Comparison of ENCODE assay signal across 26 mouse cellular contexts in genomic region chr4:120007889-120008288, GRCm38 (mm10). TPM values are rescaled to one million over a fixed set of nuclear protein-coding genes. Genes with fewer than 3 reads are reported as not detected.
DNase-seq lines count a peak whose midpoint lies in the region; ATAC-seq and TF ChIP-seq lines count a peak whose summit lies in the region.
"Had no signal": no experiment of that assay in that cellular context is flagged by ENCODE, and none has a peak within 500 bp of the region (broad histone marks: within the 10 kb centered on the region; RNA-seq: fewer than 3 reads in every experiment).

No protein-coding gene starts in this region.

- H3K27ac ChIP-seq in lung, embryonic 14.5 days (ENCODE audit: low read depth), result no peak overlapping the region
- no peak overlapping the region for H3K27ac ChIP-seq in lung, postnatal 0 days (ENCODE audit: low read length)
- no peak overlapping the region for H3K27ac ChIP-seq in intestine, embryonic 16.5 days (ENCODE audit: low read length)
- H3K27ac ChIP-seq: embryonic facial prominence, embryonic 13.5 days; forebrain, embryonic 13.5 days; heart, adult 2 months; heart, embryonic 15.5 days; hindbrain, embryonic 10.5 days; hindbrain, embryonic 14.5 days had no signal

- no peak overlapping the region for H3K4me2 ChIP-seq in lung, embryonic 14.5 days
- H3K4me2 ChIP-seq in lung, postnatal 0 days (replicated peaks; ENCODE audit: low read depth, low read length), result no peak overlapping the region
- H3K4me2 ChIP-seq in intestine, embryonic 16.5 days (ENCODE audit: low read depth, low read length), result no peak overlapping the region
- H3K4me2 ChIP-seq: embryonic facial prominence, embryonic 13.5 days; forebrain, embryonic 13.5 days; heart, embryonic 11.5 days; heart, embryonic 15.5 days; hindbrain, embryonic 14.5 days had no signal

- 58% methylated on average over 3 of the region's 3 CpGs for WGBS in lung, embryonic 14.5 days
- 52% methylated on average over 3 of the region's 3 CpGs for WGBS in lung, postnatal 0 days
- WGBS in intestine, embryonic 16.5 days, result 60% methylated on average over 3 of the region's 3 CpGs

- no peaks in the 10 kb centered on the region for H3K79me2 ChIP-seq in C2C12 (ENCODE audit: control insufficient read depth, insufficient read depth)

- H3K4me1 ChIP-seq in lung, embryonic 14.5 days (ENCODE audit: insufficient read depth), result no peaks in the 10 kb centered on the region
- no peaks in the 10 kb centered on the region for H3K4me1 ChIP-seq in lung, postnatal 0 days (ENCODE audit: insufficient read depth, low read depth, low read length)
- no peaks in the 10 kb centered on the region for H3K4me1 ChIP-seq in intestine, embryonic 16.5 days (ENCODE audit: control insufficient read depth, insufficient read depth, low read length)
- H3K4me1 ChIP-seq: forebrain, embryonic 13.5 days had no signal

- no peak overlapping the region for H3ac ChIP-seq in C2C12 (ENCODE audit: control insufficient read depth, insufficient read length, low read depth)

- peak; percentile 18 for DNase-seq in lung, embryonic 14.5 days
- DNase-seq in lung, postnatal 0 days (ENCODE audit: low spot score), result no peak
- DNase-seq in brain, adult 2 months (ENCODE audit: low read depth, low spot score), result peak; percentile 37
- no peak for DNase-seq in adipocyte (ENCODE audit: low spot score)
- no peak for DNase-seq in urinary bladder, postnatal 36 days (ENCODE audit: low spot score in 2 of 2)
- DNase-seq: adrenal gland, adult 2 months; adrenal gland, postnatal 25 days; B cell, adult 2 months; cerebellum, adult 2 months; cerebellum, postnatal 10 days; forebrain, postnatal 0 days; gastrocnemius, postnatal 10 days; heart, adult 2 months; heart, postnatal 14 days had no signal

- H3K79me3 ChIP-seq in C2C12 (ENCODE audit: low read depth), result no peaks in the 10 kb centered on the region

- H3K36me3 ChIP-seq in lung, embryonic 14.5 days (ENCODE audit: insufficient read depth), result no peaks in the 10 kb centered on the region
- no peaks in the 10 kb centered on the region for H3K36me3 ChIP-seq in lung, postnatal 0 days (ENCODE audit: insufficient read depth, low read length)
- H3K36me3 ChIP-seq in C2C12 (ENCODE audit: control insufficient read depth, insufficient read depth), result no peaks in the 10 kb centered on the region
- H3K36me3 ChIP-seq in intestine, embryonic 16.5 days (ENCODE audit: control insufficient read depth, insufficient read depth, low read length), result no peaks in the 10 kb centered on the region
- H3K36me3 ChIP-seq: embryonic facial prominence, embryonic 13.5 days; heart, embryonic 15.5 days; hindbrain, embryonic 10.5 days had no signal

- no peaks in the 10 kb centered on the region for H3K9me3 ChIP-seq in lung, embryonic 14.5 days (ENCODE audit: low read depth, low read length)
- H3K9me3 ChIP-seq in lung, postnatal 0 days (ENCODE audit: low read length), result no peaks in the 10 kb centered on the region
- H3K9me3 ChIP-seq in intestine, embryonic 16.5 days (ENCODE audit: control insufficient read depth, low read length), result no peaks in the 10 kb centered on the region
- H3K9me3 ChIP-seq: embryonic facial prominence, embryonic 13.5 days; forebrain, embryonic 13.5 days; heart, embryonic 15.5 days; hindbrain, embryonic 10.5 days had no signal

- peak; percentile 32; the same call in 1 of the 2 replicates for ATAC-seq in lung, embryonic 14.5 days (ENCODE audit: insufficient read depth)
- no peak for ATAC-seq in lung, postnatal 0 days
- peak; percentile 31; the same call in 1 of the 2 replicates for ATAC-seq in megakaryocyte, adult 5-6 weeks (ENCODE audit: poor library complexity, severe bottlenecking)
- no peak for ATAC-seq in intestine, embryonic 16.5 days
- ATAC-seq: activated CD4-positive, CD25-positive, alpha-beta regulatory T cell, adult 4 months; forebrain, embryonic 13.5 days; forebrain, postnatal 0 days; Patski had no signal

- TF ChIP-seq CTCF in lung, embryonic 14.5 days (IDR thresholded peaks at IDR 0.05; ENCODE audit: low read depth), result no peak
- no peak for TF ChIP-seq CTCF in lung, postnatal 0 days (IDR thresholded peaks at IDR 0.05)
- TF ChIP-seq CTCF in C2C12 (IDR thresholded peaks at IDR 0.05; ENCODE audit: control insufficient read depth, insufficient read depth, insufficient read length), result no peak

- H3K9ac ChIP-seq in lung, embryonic 14.5 days, result no peak overlapping the region
- H3K9ac ChIP-seq in lung, postnatal 0 days (replicated peaks; ENCODE audit: low read depth), result no peak overlapping the region
- H3K9ac ChIP-seq in intestine, embryonic 16.5 days (ENCODE audit: low read depth, low read length), result no peak overlapping the region
- H3K9ac ChIP-seq: embryonic facial prominence, embryonic 13.5 days; forebrain, embryonic 13.5 days; forebrain, postnatal 0 days; heart, embryonic 15.5 days; hindbrain, embryonic 14.5 days had no signal

- no peaks in the 10 kb centered on the region for H3K27me3 ChIP-seq in lung, embryonic 14.5 days (ENCODE audit: insufficient read depth, low read length)
- no peaks in the 10 kb centered on the region for H3K27me3 ChIP-seq in lung, postnatal 0 days (replicated peaks; ENCODE audit: insufficient read depth, low read length)
- no peaks in the 10 kb centered on the region for H3K27me3 ChIP-seq in C2C12 (ENCODE audit: control insufficient read depth, insufficient read depth, insufficient read length)
- no peaks in the 10 kb centered on the region for H3K27me3 ChIP-seq in intestine, embryonic 16.5 days (replicated peaks; ENCODE audit: control insufficient read depth, insufficient read depth, low read length)
- H3K27me3 ChIP-seq: embryonic facial prominence, embryonic 13.5 days; heart, embryonic 15.5 days; Patski had no signal

- H3K4me3 ChIP-seq in lung, embryonic 14.5 days (ENCODE audit: low read depth, low read length), result no peak overlapping the region
- H3K4me3 ChIP-seq in lung, postnatal 0 days (ENCODE audit: low read depth, low read length), result no peak overlapping the region
- H3K4me3 ChIP-seq in C2C12 (ENCODE audit: insufficient read depth, poor library complexity, severe bottlenecking), result no peak overlapping the region
- no peak overlapping the region for H3K4me3 ChIP-seq in intestine, embryonic 16.5 days (ENCODE audit: low read length)
- H3K4me3 ChIP-seq: embryonic facial prominence, embryonic 13.5 days; forebrain, embryonic 13.5 days; heart, adult 2 months; heart, embryonic 15.5 days; hindbrain, embryonic 10.5 days had no signal

- no peak for TF ChIP-seq EP300 in lung, postnatal 0 days (IDR thresholded peaks at IDR 0.05)

TF ChIP-seq in C2C12, 6 proteins besides CTCF, POLR2A, EP300 and RAD21:
- TF ChIP-seq FOSL1 (IDR thresholded peaks at IDR 0.05; ENCODE audit: insufficient read depth, low read length, poor library complexity, severe bottlenecking) (no peak), MYOD1 (IDR thresholded peaks at IDR 0.05; ENCODE audit: control insufficient read depth, insufficient read length, low read depth) (peak; percentile 46)
TF ChIP-seq in C2C12: peak in this region for 1.

RNA-seq across cellular contexts. Expression of gene AL607142.1, which starts 56.9 kb away (rescaled TPM):
- not detected in 2 replicates for polyA plus RNA-seq in lung, embryonic 14.5 days (2014; fragmentation: Nextera tagmentation; extraction: Ambion mirVana)
- polyA plus RNA-seq in lung, postnatal 0 days (2015; fragmentation: Nextera tagmentation; extraction: Ambion mirVana), result not detected in 2 replicates
- polyA plus RNA-seq in C2C12 (2012; fragmentation: generic; extraction: Trizol), result not detected
- not detected in 2 replicates for total RNA-seq in megakaryocyte, adult 5-6 weeks (2015)
- not detected in 2 replicates for total RNA-seq in megakaryocyte, adult 5-6 weeks (2017)
- polyA plus RNA-seq in intestine, embryonic 16.5 days (2015; fragmentation: Nextera tagmentation; extraction: Ambion mirVana), result not detected in 2 replicates
- total RNA-seq: adrenal gland, adult 2 months; adrenal gland, postnatal 25 days; forebrain, postnatal 0 days; gastrocnemius, postnatal 10 days; gastrocnemius, postnatal 4 days; heart, adult 2 months; heart, postnatal 14 days had no signal
- polyA plus RNA-seq: activated CD4-positive, CD25-positive, alpha-beta regulatory T cell, adult 4 months; adrenal gland, adult 2 months; cerebellum, adult 2 months; embryonic facial prominence, embryonic 13.5 days; forebrain, embryonic 13.5 days; forebrain, postnatal 0 days; heart, adult 2 months; heart, embryonic 11.5 days; heart, embryonic 15.5 days; hindbrain, embryonic 10.5 days; hindbrain, embryonic 14.5 days; Patski had no signal

Comparison
In these comparisons a context has a peak if more than half of its experiments do, and no peak if none do; other contexts are left out.
1. ATAC-seq: peak in lung, embryonic 14.5 days (single experiment) and megakaryocyte, adult 5-6 weeks (single experiment); none in lung, postnatal 0 days (single experiment) and intestine, embryonic 16.5 days (single experiment).
2. DNase-seq: peak in lung, embryonic 14.5 days (single experiment) and brain, adult 2 months (single experiment); none in lung, postnatal 0 days (single experiment), adipocyte (single experiment) and urinary bladder, postnatal 36 days (0 of 2).